Mouse (Mus musculus) testis, postnatal 10 days (tissue): Measurements from ENCODE around the gene Ccr1.

Experiments
- DNase-seq: peaks from one replicate; pipeline ENCODE4 v3.0.0; 2021; ENCODE audit warnings: low spot score

Ccr1 gene

DNA sequence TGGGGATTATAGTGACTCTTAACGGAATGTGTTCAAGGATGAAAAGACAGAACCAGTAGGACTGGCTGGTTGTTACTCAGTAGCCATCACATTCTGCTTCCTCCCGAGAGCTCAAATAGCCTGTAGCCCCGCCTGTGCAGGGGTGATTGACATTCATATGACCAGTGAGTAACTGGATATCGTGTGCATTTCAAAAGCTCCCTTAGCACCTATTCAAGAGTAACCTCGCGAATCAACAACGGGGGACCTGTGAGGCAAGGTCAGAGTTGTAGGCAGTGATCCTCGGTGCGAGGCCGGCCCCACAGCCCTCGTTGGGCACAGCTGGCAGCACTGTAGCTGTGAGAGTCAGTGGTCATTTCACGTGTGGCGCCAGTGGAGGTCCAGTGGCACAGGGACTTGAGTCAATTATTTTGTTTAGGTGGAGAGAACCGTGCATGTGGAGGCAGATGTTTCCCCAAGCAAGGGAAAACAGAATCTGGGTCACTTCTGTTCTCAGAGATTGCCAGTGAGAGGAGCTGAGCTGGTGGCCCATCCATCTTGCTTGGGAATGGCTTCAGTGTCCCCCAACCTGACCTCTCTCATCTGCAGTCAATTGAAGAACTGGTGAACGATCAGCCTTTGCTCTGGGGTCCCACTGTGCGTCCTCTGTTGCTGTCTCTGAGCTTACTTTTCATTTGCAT is 41.1 kb downstream of the Ccr1 start:
- DNase-seq: no peak

- DNase-seq: peak; percentile 73
These were observed 42.5 kb downstream of the Ccr1 start for GRCm38 (mm10) chr9:123926041-123926440.

DNA sequence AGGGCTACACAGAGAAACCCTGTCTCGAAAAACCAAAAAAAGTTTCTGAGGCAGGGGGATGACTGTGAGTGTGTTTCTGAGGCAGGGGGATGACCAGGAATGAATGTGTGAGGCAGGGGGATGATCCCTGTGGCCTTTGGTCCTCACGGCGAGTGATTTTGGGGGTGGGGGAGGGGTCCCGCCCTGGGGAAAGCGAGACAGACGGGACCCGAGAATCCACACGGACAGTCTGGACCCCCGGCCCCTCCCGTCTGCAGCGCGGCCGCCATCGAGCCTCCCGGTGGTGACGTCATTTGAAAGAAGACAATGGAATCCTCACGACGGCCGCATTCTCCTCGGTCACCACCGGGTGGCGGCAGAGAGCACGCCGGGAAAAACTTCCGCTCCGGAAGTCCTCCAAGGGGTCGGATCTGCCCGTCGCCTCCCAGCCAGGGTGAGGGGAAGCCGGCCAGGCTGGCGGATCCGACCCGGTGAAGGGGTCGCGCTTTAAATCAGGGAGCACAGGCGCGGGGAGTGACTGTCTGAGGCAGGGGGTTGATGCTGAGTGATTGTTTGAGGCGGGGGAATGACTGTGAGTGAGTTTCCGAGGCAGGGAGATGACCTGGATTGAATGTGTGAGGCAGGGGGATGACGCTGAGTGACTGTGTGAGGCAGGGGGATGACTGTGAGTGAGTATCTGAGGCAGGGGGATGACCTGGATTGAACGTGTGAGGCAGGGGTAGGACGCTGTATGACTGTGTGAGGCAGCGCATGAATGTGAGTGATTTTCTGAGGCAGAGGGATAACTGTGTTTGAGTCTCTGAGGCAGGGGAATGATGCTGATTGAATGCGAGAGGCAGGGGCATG is 43.2 kb downstream of the Ccr1 start:
- peak; percentile 94 for DNase-seq

- DNase-seq: peak; percentile 93
These were observed 43.9 kb downstream of the Ccr1 start for GRCm38 (mm10) chr9:123924589-123925066.

- DNase-seq: peak; percentile 89
These were observed 44.5 kb downstream of the Ccr1 start for GRCm38 (mm10) chr9:123924035-123924434.

- peak; percentile 72 for DNase-seq
These were observed 45.1 kb downstream of the Ccr1 start for GRCm38 (mm10) chr9:123923146-123923991.
